Mouse (Mus musculus) c-Kit-negative CD71-positive TER-119-positive erythroid progenitor cells, embryonic 14.5 days (primary cell): ENCODE measurements at regions not wholly inside any gene's neighbourhood (a gene's known extent, or its start where the extent isn't known, plus 50 kb on each side); places are given as distances from the start of the nearest gene placed in this dataset.

ENCODE experiments used
- DNase-seq: peaks from one replicate; pipeline ENCODE4 v3.0.0-alpha.2; 2013; ENCODE audit warnings: low read depth, low spot score

DNA sequence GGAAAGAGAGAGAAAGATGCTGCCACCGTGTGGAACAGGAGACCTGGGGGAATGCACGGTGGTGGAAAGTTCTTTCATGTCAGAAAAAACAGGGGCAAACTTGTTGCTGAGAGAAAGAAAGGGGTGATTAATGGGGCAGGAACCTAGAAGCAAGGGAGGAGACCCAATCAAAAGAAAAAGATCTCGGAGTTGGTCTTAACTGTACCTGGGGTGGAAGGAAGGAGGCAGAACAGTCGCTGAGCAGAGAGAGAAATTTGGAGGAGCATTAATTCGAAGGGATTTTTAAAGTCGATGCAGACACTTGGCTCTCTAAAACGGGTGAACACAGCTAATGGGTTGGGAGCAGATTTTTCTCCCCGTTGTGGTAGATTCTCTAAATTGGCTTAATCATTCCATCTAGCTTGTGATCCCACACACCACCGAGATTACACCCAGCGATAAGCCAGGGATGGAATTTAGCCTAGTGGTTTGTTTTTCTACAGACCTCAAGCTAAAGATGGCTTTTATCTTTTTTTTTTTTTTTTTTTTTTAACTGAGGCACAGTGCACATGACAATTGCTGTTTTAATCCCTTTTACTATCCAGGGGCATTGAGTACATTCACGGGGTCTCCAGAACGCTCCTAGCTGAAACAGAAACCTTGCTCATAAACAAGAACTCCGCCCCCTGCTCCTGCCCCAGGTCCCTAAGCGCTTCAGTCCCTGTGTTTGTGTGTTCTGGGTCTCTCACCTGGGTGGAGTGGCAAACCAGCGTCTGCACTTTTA is 73.1 kb upstream of the Cpm start:
- no peak for DNase-seq

GRCm38 (mm10) chr10:117555542-117555941 is 73.8 kb upstream of the Cpm start:
- DNase-seq: no peak

- no peak for DNase-seq
These were observed 74.3 kb upstream of the Cpm start for GRCm38 (mm10) chr10:117555044-117555443.

GRCm38 (mm10) chr10:117554533-117554932 is 74.8 kb upstream of the Cpm start:
- no peak for DNase-seq

DNA sequence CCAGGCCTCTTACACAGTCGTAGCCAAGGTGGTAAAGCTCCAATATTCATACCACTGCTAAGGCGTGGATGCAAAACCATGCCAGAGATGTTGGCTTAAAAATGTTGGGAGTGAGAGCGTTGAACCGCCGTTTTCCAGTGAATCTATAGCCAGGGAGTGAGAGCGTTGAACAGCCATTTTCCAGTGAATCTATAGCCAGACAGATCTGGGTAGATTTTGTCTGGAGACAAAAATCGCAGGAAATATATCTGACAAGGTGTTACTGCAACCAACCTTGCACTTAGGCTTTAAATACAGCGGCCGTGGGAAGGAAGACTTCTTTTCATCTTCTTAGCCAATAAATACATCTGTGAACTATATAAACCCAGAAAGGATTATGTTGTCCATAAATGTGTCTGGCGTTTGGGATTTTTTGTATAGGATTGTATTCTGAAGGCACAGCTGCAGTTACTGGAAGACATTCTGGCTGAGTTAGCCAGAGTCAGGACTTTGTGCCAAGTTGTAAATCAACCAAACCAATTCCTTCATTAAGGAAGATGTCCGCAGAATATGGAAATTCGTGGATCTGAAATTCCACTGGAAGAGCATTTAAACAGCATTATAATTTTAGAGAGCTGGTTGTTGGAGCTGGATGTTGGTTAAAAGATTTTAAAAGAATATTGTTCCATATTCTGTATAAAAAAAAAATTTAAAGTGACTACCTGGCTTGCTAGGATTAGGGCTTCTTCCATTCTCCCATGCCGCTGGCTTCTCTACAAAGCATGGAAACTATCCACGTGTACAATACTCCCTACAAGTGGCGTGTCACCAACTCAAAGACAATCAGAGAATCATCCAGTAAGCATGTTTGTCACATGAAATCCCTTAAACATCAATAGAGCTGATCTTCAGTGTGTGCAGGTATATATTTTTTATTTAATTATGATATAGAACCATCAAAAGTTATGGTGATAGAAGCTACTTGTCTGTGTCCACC is 75.8 kb upstream of the Cpm start:
- no peak for DNase-seq

- no peak for DNase-seq
These were observed 77.1 kb upstream of the Cpm start for GRCm38 (mm10) chr10:117552049-117552652.

DNA sequence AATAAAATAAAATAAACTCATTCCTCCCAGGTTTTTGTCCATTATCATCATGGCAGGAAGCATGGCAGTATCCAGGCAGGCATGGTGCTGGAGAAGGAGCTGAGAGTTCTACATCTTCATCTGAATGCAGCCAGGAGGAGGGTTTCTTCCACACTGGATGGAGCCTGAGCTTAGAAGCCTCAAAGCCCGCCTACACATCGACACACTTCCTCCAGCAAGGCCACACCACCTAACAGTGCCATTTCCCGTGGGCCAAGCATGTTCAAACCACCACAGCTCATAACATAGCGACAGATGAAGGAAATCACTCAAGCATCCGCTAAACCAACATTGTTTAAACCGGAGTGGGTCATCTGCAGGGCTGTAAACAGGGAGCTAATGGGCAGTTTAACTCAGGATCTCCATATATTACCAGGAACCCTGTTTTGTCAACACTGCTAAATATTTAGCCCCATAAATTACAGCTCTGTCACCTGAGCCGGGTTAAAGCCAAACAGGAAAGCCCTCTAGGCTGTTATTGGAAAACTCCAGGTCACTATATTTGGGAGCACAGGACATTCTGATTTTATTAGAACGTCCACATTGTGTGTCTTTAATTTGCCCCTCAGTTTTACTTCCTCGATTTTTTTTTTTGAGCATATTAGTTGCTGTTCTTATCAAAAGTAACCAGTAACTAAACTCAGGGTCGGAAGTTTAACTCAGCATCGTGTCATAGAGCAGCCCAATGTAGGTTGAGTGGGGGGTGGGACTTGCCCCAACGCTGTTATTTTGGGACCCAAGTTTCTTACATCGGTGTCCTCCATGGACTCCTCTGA is 77.9 kb upstream of the Cpm start:
- no peak for DNase-seq

GRCm38 (mm10) chr10:117549854-117550605 is 79.3 kb upstream of the Cpm start:
- no peak for DNase-seq

- DNase-seq: no peak
These were observed 79.8 kb upstream of the Cpm start for GRCm38 (mm10) chr10:117549506-117549830.

GRCm38 (mm10) chr10:117548775-117549505 is 80.4 kb upstream of the Cpm start:
- DNase-seq: no peak

DNA sequence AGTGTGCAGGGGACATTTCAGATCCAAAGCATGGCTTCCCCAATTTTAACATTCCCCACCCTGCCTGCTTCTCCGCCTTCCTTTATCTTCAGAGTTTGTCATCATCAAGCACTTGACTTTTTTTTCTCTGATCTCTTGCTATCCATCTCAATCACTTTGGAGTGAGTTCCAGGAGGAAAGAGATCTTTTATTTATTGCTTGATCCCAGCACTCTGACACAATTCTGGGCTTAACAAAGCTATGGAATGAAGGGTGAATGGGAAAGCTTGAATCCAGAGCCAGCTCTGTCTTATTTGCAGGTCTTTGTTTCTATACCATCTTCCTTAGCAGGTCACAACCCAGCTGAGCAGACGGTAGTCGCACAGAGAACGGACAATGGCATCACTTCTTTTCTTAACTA is 81.0 kb upstream of the Cpm start:
- DNase-seq: no peak

DNA sequence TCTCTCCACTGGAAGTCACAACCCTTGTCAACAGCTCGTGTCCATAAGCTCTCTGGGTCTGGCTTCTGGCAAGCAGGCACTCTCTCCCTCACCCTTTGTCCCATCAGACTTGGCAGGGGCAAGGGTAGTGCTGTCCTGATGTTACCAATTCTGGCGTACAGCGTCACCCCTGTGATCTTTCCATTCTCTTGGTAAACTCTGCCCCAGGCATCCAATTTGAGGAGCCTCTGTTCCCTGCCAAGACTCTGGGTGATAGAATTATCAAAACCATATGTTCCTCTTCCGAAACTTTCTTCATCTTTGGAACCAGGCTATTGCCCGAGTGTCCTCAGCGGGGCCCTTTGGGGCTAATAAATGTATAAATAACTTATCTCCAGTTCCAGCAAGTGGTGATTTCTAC is 82.0 kb upstream of the Cpm start:
- no peak for DNase-seq

- DNase-seq: no peak
These were observed 83.3 kb upstream of the Cpm start for GRCm38 (mm10) chr10:117545842-117546631.

DNA sequence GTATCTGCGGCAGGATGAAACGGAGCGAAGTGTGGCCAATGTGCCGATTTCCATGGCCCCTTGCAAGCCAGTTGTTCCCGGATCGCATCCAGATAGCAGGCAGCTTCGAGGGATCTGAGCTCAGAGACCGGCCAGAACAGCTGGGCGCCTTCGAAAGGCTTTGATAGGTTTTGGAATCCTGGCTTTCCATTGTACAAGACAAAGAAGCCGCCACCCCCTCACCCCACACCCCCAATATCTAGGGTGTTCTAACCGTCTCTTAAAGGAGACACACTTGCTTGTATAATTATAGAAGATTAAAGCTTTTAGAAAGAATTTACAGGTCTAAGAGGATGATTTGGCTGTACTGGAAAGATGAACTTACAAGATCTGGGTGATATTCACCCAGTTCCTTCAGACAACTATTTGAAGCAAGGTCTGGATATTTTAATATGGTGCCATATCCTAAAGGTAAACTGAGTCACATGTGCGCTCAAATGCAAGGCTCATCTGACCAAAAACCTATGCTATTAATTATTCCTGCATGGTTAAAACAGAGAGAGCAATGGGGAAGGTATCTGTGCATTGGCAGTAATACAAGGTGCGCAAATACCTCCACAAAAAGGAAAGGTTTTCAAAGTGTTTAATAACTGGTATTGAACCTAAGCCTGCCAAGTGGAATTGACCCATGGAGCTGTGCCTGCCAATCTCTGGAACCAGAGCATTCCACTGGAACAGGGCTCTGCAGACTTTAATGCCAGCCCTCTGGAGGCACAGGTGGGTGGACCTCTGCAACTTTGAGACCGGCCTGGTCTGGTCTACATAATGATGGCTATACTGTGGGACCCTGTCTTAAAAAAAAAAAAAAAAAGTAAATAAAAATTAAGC is 84.4 kb upstream of the Cpm start:
- no peak for DNase-seq

DNA sequence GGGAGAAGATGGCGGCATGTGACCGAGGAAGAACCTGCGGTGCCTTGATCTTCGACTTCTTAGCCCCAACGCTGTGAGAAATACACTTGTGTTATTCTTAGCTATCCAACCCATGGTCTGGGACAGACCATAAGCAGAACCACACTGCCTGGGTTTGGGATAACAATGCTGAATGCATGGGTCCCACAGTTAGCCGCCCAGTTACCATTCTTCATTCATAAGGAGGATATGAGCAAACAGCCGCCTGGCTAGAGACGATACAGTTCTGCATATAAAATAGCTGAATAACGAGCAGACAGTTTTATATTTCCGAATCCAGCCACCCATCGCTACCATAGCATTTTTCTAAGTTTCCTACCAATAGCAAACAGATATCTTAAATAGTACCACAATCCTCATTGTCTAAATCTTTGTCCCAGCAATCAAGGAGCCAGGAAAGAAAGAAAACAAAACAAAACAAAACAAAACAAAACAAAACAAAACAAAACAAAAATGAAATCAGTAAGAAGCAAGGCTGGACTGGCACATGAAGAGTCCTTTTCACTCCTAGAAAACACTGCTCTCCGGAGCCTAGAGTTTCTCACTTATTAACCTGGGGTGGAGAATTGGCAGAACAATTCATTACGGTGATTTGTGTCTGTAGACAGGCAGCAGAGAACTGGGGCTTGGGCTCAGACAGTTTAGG is 85.2 kb upstream of the Cpm start:
- DNase-seq: no peak

- DNase-seq: no peak
These were observed 85.7 kb upstream of the Cpm start for GRCm38 (mm10) chr10:117543696-117543950.

GRCm38 (mm10) chr10:117542886-117543695 is 86.2 kb upstream of the Cpm start:
- DNase-seq: no peak
